Mouse (Mus musculus): ENCODE data around the gene 1700129C05Rik. TPM values are rescaled to one million over a fixed set of nuclear protein-coding genes. Genes with fewer than 3 reads are reported as not detected.

The 1700129C05Rik gene
- not detected for total RNA-seq (2023)

GRCm38 (mm10) chr14:59142793-59143192 lies at the start of gene 1700129C05Rik:
Gene 1700129C05Rik (minus strand): TSS chr14:59142893.

GRCm38 (mm10) chr14:59178649-59179048 lies 36.0 kb upstream of the 1700129C05Rik start, which contains the start of gene Gm5142:
Gene Gm5142 (minus strand): TSS chr14:59178749.

Other genes starting within 250 kb of the 1700129C05Rik start
- not detected for gene Gm5142, start 35.9 kb upstream of the 1700129C05Rik start, total RNA-seq (2023)
- gene Rcbtb1, start 58.3 kb upstream of the 1700129C05Rik start, total RNA-seq (2023): 1 to 10 TPM; 8.5 to 10.0 TPM
- gene Gm6904, start 117.3 kb upstream of the 1700129C05Rik start, total RNA-seq (2023): under 1 TPM in 1 of 2 experiments, not detected in 1; 0.93 TPM
- gene Phf11a, start 154.6 kb upstream of the 1700129C05Rik start, total RNA-seq (2023): 1 to 10 TPM in 1 of 2 experiments, under 1 TPM in 1; 0.94 to 1.1 TPM
- gene Phf11b, start 198.5 kb upstream of the 1700129C05Rik start, total RNA-seq (2023): 1 to 10 TPM; 5.5 to 6.4 TPM
- gene Phf11d, start 222.6 kb upstream of the 1700129C05Rik start, total RNA-seq (2023): 1 to 10 TPM; 3.3 to 4.5 TPM

Data from neutrophil, adult 83 days (primary cell).